Mouse (Mus musculus) hindbrain, embryonic 15.5 days (tissue): ENCODE measurements around the gene Inmt. TPM values are rescaled to one million over a fixed set of nuclear protein-coding genes. Genes with fewer than 3 reads are reported as not detected.

Source experiments
- ATAC-seq: fragments of 200-750 bp; cut with Nextera tagmentation; 2 replicates; pipeline ENCODE4 v1.8.0; 2017; ENCODE audit warnings: low read depth, moderate number of reproducible peaks, moderate TSS enrichment; ENCODE audit not compliant: low FRiP score
- H3K27ac ChIP-seq: fragments of 300-500 bp; sonication (generic); replicated peaks from 2 replicates; pipeline ENCODE4 v1.5.1; 2015; ENCODE audit warnings: mild to moderate bottlenecking, inconsistent platforms
- H3K27me3 ChIP-seq: fragments of 300-500 bp; sonication (generic); 2 replicates; pipeline ENCODE4 v1.6.1; 2015; ENCODE audit warnings: control low read depth, inconsistent platforms
- H3K36me3 ChIP-seq: fragments of 300-500 bp; sonication (generic); 2 replicates; pipeline ENCODE4 v1.6.1; 2015; ENCODE audit warnings: control low read depth, inconsistent platforms
- H3K4me1 ChIP-seq: fragments of 300-500 bp; sonication (generic); replicated peaks from 2 replicates; pipeline ENCODE4 v1.6.1; 2015; ENCODE audit warnings: control low read depth, inconsistent platforms
- H3K4me2 ChIP-seq: fragments of 300-500 bp; sonication (generic); 2 replicates; pipeline ENCODE4 v1.6.1; 2015; ENCODE audit warnings: moderate library complexity, mild to moderate bottlenecking, inconsistent platforms
- H3K4me3 ChIP-seq: fragments of 300-500 bp; sonication (generic); 2 replicates; pipeline ENCODE4 v1.5.1; 2015; ENCODE audit warnings: mild to moderate bottlenecking, inconsistent platforms
- H3K9ac ChIP-seq: fragments of 300-500 bp; sonication (generic); 2 replicates; pipeline ENCODE4 v1.6.1; 2015; ENCODE audit warnings: inconsistent platforms
- H3K9me3 ChIP-seq: fragments of 300-500 bp; sonication (generic); 2 replicates; pipeline ENCODE4 v1.6.1; 2016; ENCODE audit warnings: control low read depth, inconsistent platforms
- WGBS: fragments of 180-500 bp; shearing (Covaris S2); methylation state at CpG from one replicate; pipeline ENCODE4 v1.1.7; 2015; 5-methylcytosine and 5-hydroxymethylcytosine counted together
- polyA plus RNA-seq: library from polyadenylated mRNA; unstranded; fragments of >200 nt; fragmentation: Nextera tagmentation; extraction: Ambion mirVana; gene quantifications from 2 replicates; pipeline ENCODE4 v1.2.1, GENCODE M21; 2015

The Inmt gene
- polyA plus RNA-seq, 1 experiment from 2014 or later: not detected

- ATAC-seq: no peak
- Histone ChIP-seq H3K36me3 (no peaks in the 10 kb centered on the region), H3K9me3 (no peaks in the 10 kb centered on the region), H3K4me1 (peaks cover 7% of the 10 kb centered on the region; the same call in 1 of the 2 replicates), H3K4me2 (no peak overlapping the region), H3K9ac (no peak overlapping the region), H3K4me3 (no peak overlapping the region), H3K27me3 (peaks cover 51% of the 10 kb centered on the region), H3K27ac (no peak overlapping the region)
- WGBS: 39% methylated on average over 8 of the region's 8 CpGs
Observed at GRCm38 (mm10) chr6:55163046-55163584, 11.7 kb downstream of the Inmt start.

GRCm38 (mm10) chr6:55161311-55161761 lies 13.5 kb downstream of the Inmt start:
- H3K36me3 ChIP-seq: no peaks in the 10 kb centered on the region
- H3K4me1 ChIP-seq: peaks cover 7% of the 10 kb centered on the region; the same call in 1 of the 2 replicates
- H3K4me3 ChIP-seq: no peak overlapping the region
- no peak overlapping the region for H3K4me2 ChIP-seq
- WGBS: 77% methylated on average over 5 of the region's 5 CpGs
- H3K9ac ChIP-seq: no peak overlapping the region
- ATAC-seq: no peak
- H3K9me3 ChIP-seq: no peaks in the 10 kb centered on the region
- no peak overlapping the region for H3K27ac ChIP-seq
- peaks cover 37% of the 10 kb centered on the region for H3K27me3 ChIP-seq

- ATAC-seq: no peak
- Histone ChIP-seq H3K27ac (no peak overlapping the region; the same call in 1 of the 2 replicates), H3K4me2 (no peak overlapping the region), H3K4me1 (peaks cover 7% of the 10 kb centered on the region; the same call in 1 of the 2 replicates), H3K36me3 (no peaks in the 10 kb centered on the region), H3K27me3 (peaks cover 16% of the 10 kb centered on the region), H3K9ac (no peak overlapping the region), H3K9me3 (no peaks in the 10 kb centered on the region), H3K4me3 (no peak overlapping the region)
- WGBS: 45% methylated on average over 1 of the region's 1 CpGs
Observed at GRCm38 (mm10) chr6:55159256-55159655, 15.6 kb downstream of the Inmt start.

- 96% methylated on average over 3 of the region's 3 CpGs for WGBS
Observed at GRCm38 (mm10) chr6:55152226-55152625, 22.6 kb downstream of the Inmt start.

GRCm38 (mm10) chr6:55146138-55146537 lies 28.7 kb downstream of the Inmt start:
- H3K27me3 ChIP-seq: no peaks in the 10 kb centered on the region
- no peaks in the 10 kb centered on the region for H3K4me1 ChIP-seq
- WGBS: 19% methylated on average over 4 of the region's 4 CpGs
- H3K9ac ChIP-seq: no peak overlapping the region
- H3K36me3 ChIP-seq: no peaks in the 10 kb centered on the region
- no peak overlapping the region for H3K4me2 ChIP-seq
- H3K4me3 ChIP-seq: no peak overlapping the region
- H3K9me3 ChIP-seq: no peaks in the 10 kb centered on the region
- no peak overlapping the region for H3K27ac ChIP-seq
- ATAC-seq: no peak

More at GRCm38 (mm10) chr6:55152226-55152625, 22.6 kb downstream of the Inmt start:
- H3K36me3 ChIP-seq: no peaks in the 10 kb centered on the region
- no peak overlapping the region for H3K9ac ChIP-seq
- H3K4me1 ChIP-seq: no peaks in the 10 kb centered on the region
- H3K27me3 ChIP-seq: no peaks in the 10 kb centered on the region
- ATAC-seq: no peak
- H3K4me3 ChIP-seq: no peak overlapping the region
- H3K4me2 ChIP-seq: no peak overlapping the region
- H3K27ac ChIP-seq: no peak overlapping the region
- H3K9me3 ChIP-seq: no peaks in the 10 kb centered on the region

- no peak for ATAC-seq
- no peaks in the 10 kb centered on the region for H3K9me3 ChIP-seq
- no peak overlapping the region for H3K4me3 ChIP-seq
- H3K4me2 ChIP-seq: no peak overlapping the region
- H3K27me3 ChIP-seq: no peaks in the 10 kb centered on the region
- H3K9ac ChIP-seq: no peak overlapping the region
- H3K4me1 ChIP-seq: no peaks in the 10 kb centered on the region
- 74% methylated on average over 5 of the region's 5 CpGs for WGBS
- H3K27ac ChIP-seq: no peak overlapping the region
- no peaks in the 10 kb centered on the region for H3K36me3 ChIP-seq
Observed at GRCm38 (mm10) chr6:55145285-55145684, 29.6 kb downstream of the Inmt start.

GRCm38 (mm10) chr6:55138343-55138742 lies 36.5 kb downstream of the Inmt start:
- no peak overlapping the region for H3K9ac ChIP-seq
- H3K4me1 ChIP-seq: no peaks in the 10 kb centered on the region
- no peak for ATAC-seq
- H3K9me3 ChIP-seq: no peaks in the 10 kb centered on the region
- no peaks in the 10 kb centered on the region for H3K36me3 ChIP-seq
- H3K27me3 ChIP-seq: no peaks in the 10 kb centered on the region
- H3K4me2 ChIP-seq: no peak overlapping the region
- no peak overlapping the region for H3K27ac ChIP-seq
- H3K4me3 ChIP-seq: no peak overlapping the region

GRCm38 (mm10) chr6:55133425-55133824 lies 41.4 kb downstream of the Inmt start:
- Histone ChIP-seq H3K4me2 (no peak overlapping the region), H3K4me3 (no peak overlapping the region), H3K9ac (no peak overlapping the region), H3K4me1 (no peaks in the 10 kb centered on the region), H3K36me3 (no peaks in the 10 kb centered on the region), H3K27me3 (no peaks in the 10 kb centered on the region), H3K27ac (no peak overlapping the region), H3K9me3 (no peaks in the 10 kb centered on the region)
- ATAC-seq: no peak
- WGBS: 80% methylated on average over 1 of the region's 1 CpGs

GRCm38 (mm10) chr6:55132794-55133193 lies 42.0 kb downstream of the Inmt start, which contains the start of gene Crhr2:
TSS of gene Crhr2 (minus strand) at chr6:55133016.
- Histone ChIP-seq H3K27ac (no peak within 1 kb of the TSS), H3K4me1 (no peaks in the 10 kb centered on the region), H3K4me3 (no peak within 1 kb of the TSS), H3K36me3 (no peaks in the 10 kb centered on the region), H3K9ac (no peak within 1 kb of the TSS), H3K9me3 (no peaks in the 10 kb centered on the region), H3K4me2 (no peak within 1 kb of the TSS), H3K27me3 (no peaks in the 10 kb centered on the region)
- 81% methylated on average over 10 of the region's 10 CpGs for WGBS
- ATAC-seq: no peak

- Histone ChIP-seq H3K4me1 (no peaks in the 10 kb centered on the region), H3K4me3 (no peak overlapping the region), H3K27ac (no peak overlapping the region), H3K9ac (no peak overlapping the region), H3K36me3 (no peaks in the 10 kb centered on the region), H3K27me3 (no peaks in the 10 kb centered on the region), H3K4me2 (no peak overlapping the region), H3K9me3 (no peaks in the 10 kb centered on the region)
- 89% methylated on average over 4 of the region's 4 CpGs for WGBS
- ATAC-seq: no peak
Observed at GRCm38 (mm10) chr6:55131301-55131700, 43.5 kb downstream of the Inmt start.

- Histone ChIP-seq H3K4me1 (no peaks in the 10 kb centered on the region), H3K4me3 (no peak overlapping the region), H3K27ac (no peak overlapping the region), H3K9me3 (no peaks in the 10 kb centered on the region), H3K4me2 (no peak overlapping the region), H3K27me3 (no peaks in the 10 kb centered on the region), H3K9ac (no peak overlapping the region), H3K36me3 (no peaks in the 10 kb centered on the region)
- no peak for ATAC-seq
- WGBS: 70% methylated on average over 6 of the region's 6 CpGs
Observed at GRCm38 (mm10) chr6:55130631-55131030, 44.2 kb downstream of the Inmt start.

GRCm38 (mm10) chr6:55128391-55128790 lies 46.5 kb downstream of the Inmt start:
- H3K27ac ChIP-seq: no peak overlapping the region
- ATAC-seq: no peak

GRCm38 (mm10) chr6:55126576-55126975 lies 48.3 kb downstream of the Inmt start:
- H3K27me3 ChIP-seq: no peaks in the 10 kb centered on the region
- 78% methylated on average over 5 of the region's 5 CpGs for WGBS

More at GRCm38 (mm10) chr6:55128391-55128790, 46.5 kb downstream of the Inmt start:
- H3K27me3 ChIP-seq: no peaks in the 10 kb centered on the region
- H3K4me3 ChIP-seq: no peak overlapping the region
- no peak overlapping the region for H3K9ac ChIP-seq
- no peaks in the 10 kb centered on the region for H3K4me1 ChIP-seq
- H3K4me2 ChIP-seq: no peak overlapping the region
- no peaks in the 10 kb centered on the region for H3K36me3 ChIP-seq
- H3K9me3 ChIP-seq: no peaks in the 10 kb centered on the region

More at GRCm38 (mm10) chr6:55126576-55126975, 48.3 kb downstream of the Inmt start:
- no peak overlapping the region for H3K4me3 ChIP-seq
- no peak for ATAC-seq
- H3K4me2 ChIP-seq: no peak overlapping the region
- H3K4me1 ChIP-seq: 0 out of 2 replicates have a peak, but pooled peaks cover 4% of the 10 kb centered on the region
- no peak overlapping the region for H3K27ac ChIP-seq
- no peaks in the 10 kb centered on the region for H3K9me3 ChIP-seq
- H3K36me3 ChIP-seq: no peaks in the 10 kb centered on the region
- no peak overlapping the region for H3K9ac ChIP-seq
